Mouse (Mus musculus) liver, postnatal 0 days (tissue): ENCODE measurements at regions not wholly inside any gene's neighbourhood (a gene's known extent, or its start where the extent isn't known, plus 50 kb on each side); places are given as distances from the start of the nearest gene placed in this dataset.
"Not testable (repeated sequence)": the region's sequence is repeated elsewhere in the genome, so short reads cannot be mapped to it uniquely, and the experiment has no call there.

Experiments used
- ATAC-seq: fragments of 200-750 bp; cut with Nextera tagmentation; 2 replicates; pipeline ENCODE4 v1.8.0; 2017; ENCODE audit warnings: mild to moderate bottlenecking, moderate library complexity
- DNase-seq: peaks from one replicate; pipeline ENCODE4 v3.0.0-alpha.2; 2016
- H3K27ac ChIP-seq: fragments of 300-500 bp; sonication (generic); 2 replicates; pipeline ENCODE4 v1.5.1; 2014; ENCODE audit warnings: antibody characterized with exemption, moderate library complexity, mild to moderate bottlenecking, low read depth
- H3K27me3 ChIP-seq: fragments of 300-500 bp; sonication (generic); 2 replicates; pipeline ENCODE4 v1.6.1; 2014; ENCODE audit warnings: low read length, control low read depth, mixed read lengths; ENCODE audit not compliant: insufficient read depth
- H3K36me3 ChIP-seq: fragments of 300-500 bp; sonication (generic); replicated peaks from 2 replicates; pipeline ENCODE4 v1.6.1; 2014; ENCODE audit warnings: mild to moderate bottlenecking, control low read depth, low read length, moderate library complexity, mixed read lengths; ENCODE audit not compliant: insufficient read depth
- H3K4me1 ChIP-seq: fragments of 300-500 bp; sonication (generic); 2 replicates; pipeline ENCODE4 v1.6.1; 2014; ENCODE audit warnings: antibody characterized with exemption, mild to moderate bottlenecking, control low read depth; ENCODE audit not compliant: insufficient read depth
- H3K4me2 ChIP-seq: fragments of 300-500 bp; sonication (generic); 2 replicates; pipeline ENCODE4 v1.6.1; 2014; ENCODE audit warnings: low read depth, mild to moderate bottlenecking, low read length, moderate library complexity, mixed read lengths
- H3K4me3 ChIP-seq: fragments of 300-500 bp; sonication (generic); 2 replicates; pipeline ENCODE4 v1.5.1; 2014; ENCODE audit warnings: low read depth, low read length
- H3K9ac ChIP-seq: fragments of 300-500 bp; sonication (generic); replicated peaks from 2 replicates; pipeline ENCODE4 v1.6.1; 2014; ENCODE audit warnings: mild to moderate bottlenecking, moderate library complexity
- H3K9me3 ChIP-seq: fragments of 300-500 bp; sonication (generic); 2 replicates; pipeline ENCODE4 v1.6.1; 2016; ENCODE audit warnings: mild to moderate bottlenecking, control low read depth, low read length, mixed read lengths
- CTCF ChIP-seq: sonication (generic); IDR thresholded peaks from 2 replicates; pipeline ENCODE4 v1.5.1; 2016; ENCODE audit warnings: antibody characterized with exemption, low read depth
- EP300 ChIP-seq: IDR thresholded peaks from 2 replicates; pipeline ENCODE4 v1.6.1; 2016; ENCODE audit warnings: antibody characterized with exemption, low read depth, mild to moderate bottlenecking
- WGBS: fragments of 180-500 bp; shearing (Covaris S2); extraction: QIAGEN DNeasy Blood & Tissue Kit; methylation state at CpG from one replicate; pipeline ENCODE4 v1.1.7; 2014; ENCODE audit not compliant: insufficient replicate concordance; 5-methylcytosine and 5-hydroxymethylcytosine counted together

DNA sequence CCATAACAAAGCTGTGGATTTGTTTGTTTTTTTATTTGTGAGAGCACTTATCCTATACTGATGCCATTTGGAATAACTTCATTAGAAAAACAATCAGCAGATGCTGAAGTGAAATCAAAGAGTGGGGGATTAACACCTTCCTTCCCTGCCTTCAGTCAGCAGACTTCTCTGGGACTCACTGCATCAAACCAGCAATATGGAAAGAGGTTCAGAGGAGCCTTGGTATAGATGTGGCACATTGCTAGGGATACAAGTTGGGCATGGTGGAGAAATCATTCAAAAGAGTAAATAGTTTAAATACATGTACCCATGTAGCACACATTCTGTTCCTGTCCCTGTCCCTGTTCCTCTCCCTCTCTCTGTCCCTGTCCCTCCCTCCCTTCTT is 364.0 kb upstream of the Rgs18 start:
- H3K4me3 ChIP-seq, result no peak overlapping the region
- no peaks in the 10 kb centered on the region for H3K9me3 ChIP-seq
- no peaks in the 10 kb centered on the region for H3K27me3 ChIP-seq
- H3K36me3 ChIP-seq, result no peaks in the 10 kb centered on the region
- no peak overlapping the region for H3K4me2 ChIP-seq
- H3K27ac ChIP-seq, result no peak overlapping the region
- H3K4me1 ChIP-seq, result no peaks in the 10 kb centered on the region
- DNase-seq (no peak), ATAC-seq (no peak)
- TF ChIP-seq EP300, result no peak
- no peak for TF ChIP-seq CTCF
- no peak overlapping the region for H3K9ac ChIP-seq

DNA sequence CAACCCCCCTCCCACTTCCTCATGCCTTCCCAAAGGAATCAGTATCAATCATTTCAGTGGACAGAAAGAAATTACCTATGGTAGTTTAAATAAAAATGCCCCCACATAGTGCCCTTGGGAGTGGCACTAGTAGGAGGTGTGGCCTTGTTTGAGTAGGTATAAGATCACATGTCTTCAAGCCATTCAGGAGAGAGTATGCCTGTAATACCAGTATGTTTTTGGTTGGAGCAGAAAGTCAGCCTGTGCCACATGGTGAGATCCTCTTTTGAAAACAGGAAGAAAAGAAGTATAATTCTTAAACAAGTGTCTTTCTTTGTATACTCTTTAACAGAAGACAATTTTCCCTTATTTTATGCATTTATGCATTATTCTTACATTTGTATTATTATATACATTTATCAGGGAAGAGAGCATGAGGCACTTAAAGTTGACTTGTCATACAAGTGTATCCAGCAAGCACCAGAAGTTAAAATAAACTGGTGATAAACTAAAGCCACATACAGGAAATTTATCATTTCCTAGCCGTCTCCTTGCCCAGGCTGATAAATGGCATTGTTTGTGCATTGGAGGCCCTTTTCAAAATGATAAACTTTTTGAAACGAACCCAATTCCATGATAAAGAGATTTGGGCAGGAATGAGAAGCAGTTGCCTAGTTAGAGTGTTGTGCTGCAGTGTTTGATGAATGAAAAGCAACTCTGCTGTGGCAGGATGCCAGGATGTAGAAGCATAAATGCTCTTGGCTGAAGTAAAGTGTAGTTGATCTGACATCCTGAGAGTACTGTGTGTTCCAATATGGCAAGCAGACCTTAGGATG is 363.4 kb upstream of the Rgs18 start:
- TF ChIP-seq CTCF, result no peak
- TF ChIP-seq EP300, result peak; percentile 86
- Histone ChIP-seq H3K4me2 (no peak overlapping the region), H3K27me3 (no peaks in the 10 kb centered on the region), H3K9me3 (no peaks in the 10 kb centered on the region), H3K4me3 (no peak overlapping the region), H3K36me3 (no peaks in the 10 kb centered on the region), H3K9ac (no peak overlapping the region), H3K27ac (no peak overlapping the region), H3K4me1 (no peaks in the 10 kb centered on the region)
- DNase-seq, result no peak
- ATAC-seq, result peak; percentile 53
- WGBS, result 17% methylated on average over 2 of the region's 2 CpGs

DNA sequence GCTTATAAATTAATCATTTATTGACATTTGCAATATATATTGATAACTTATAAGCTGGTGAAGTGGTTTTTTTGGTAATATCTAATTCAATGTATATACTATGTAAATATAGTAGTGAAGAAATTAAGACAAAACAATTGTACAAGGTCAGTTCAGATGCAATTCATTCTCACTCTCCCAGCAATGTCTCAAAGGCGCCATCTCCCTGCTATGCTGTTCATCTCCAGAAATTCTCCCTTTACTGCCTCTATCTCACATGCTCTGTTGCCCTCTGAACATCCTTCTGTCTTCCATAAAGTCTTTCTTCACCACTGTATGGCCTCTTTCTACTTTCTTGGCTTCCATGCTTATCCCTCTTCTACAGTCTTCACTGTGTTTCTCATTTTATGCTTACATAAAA is 355.8 kb upstream of the Rgs18 start:
- no peaks in the 10 kb centered on the region for H3K9me3 ChIP-seq
- H3K9ac ChIP-seq, result no peak overlapping the region
- 79% methylated on average over 1 of the region's 1 CpGs for WGBS
- ATAC-seq (no peak), DNase-seq (no peak)
- no peak overlapping the region for H3K4me2 ChIP-seq
- TF ChIP-seq EP300 (no peak), CTCF (no peak)
- H3K4me3 ChIP-seq, result no peak overlapping the region
- H3K4me1 ChIP-seq, result no peaks in the 10 kb centered on the region
- H3K36me3 ChIP-seq, result no peaks in the 10 kb centered on the region
- no peak overlapping the region for H3K27ac ChIP-seq
- H3K27me3 ChIP-seq, result no peaks in the 10 kb centered on the region

DNA sequence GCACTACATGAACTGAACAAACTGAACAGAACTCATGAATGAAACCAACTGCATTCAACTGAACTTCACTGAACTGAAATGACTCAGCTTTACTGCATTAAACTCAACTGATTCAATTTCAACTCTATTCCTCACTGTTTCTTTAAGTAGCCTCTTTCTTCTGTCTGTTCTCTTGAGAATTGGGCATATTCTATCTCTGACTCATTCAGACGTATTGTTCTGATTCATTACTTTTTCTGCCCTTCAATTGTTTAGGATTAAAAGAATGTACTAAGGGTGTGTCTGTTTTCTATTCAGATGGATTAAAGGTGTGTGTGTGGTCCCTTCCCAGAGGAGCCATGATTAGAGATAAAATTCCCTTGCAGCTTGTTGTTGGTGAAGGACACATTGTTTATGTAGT is 337.9 kb upstream of the Rgs18 start:
- DNase-seq (no peak), ATAC-seq (no peak)
- Histone ChIP-seq H3K27ac (no peak overlapping the region), H3K27me3 (no peaks in the 10 kb centered on the region), H3K36me3 (no peaks in the 10 kb centered on the region), H3K4me2 (no peak overlapping the region), H3K4me1 (no peaks in the 10 kb centered on the region), H3K4me3 (no peak overlapping the region), H3K9me3 (no peaks in the 10 kb centered on the region), H3K9ac (no peak overlapping the region)
- TF ChIP-seq CTCF (no peak), EP300 (no peak)
- WGBS, result 86% methylated on average over 1 of the region's 1 CpGs

DNA sequence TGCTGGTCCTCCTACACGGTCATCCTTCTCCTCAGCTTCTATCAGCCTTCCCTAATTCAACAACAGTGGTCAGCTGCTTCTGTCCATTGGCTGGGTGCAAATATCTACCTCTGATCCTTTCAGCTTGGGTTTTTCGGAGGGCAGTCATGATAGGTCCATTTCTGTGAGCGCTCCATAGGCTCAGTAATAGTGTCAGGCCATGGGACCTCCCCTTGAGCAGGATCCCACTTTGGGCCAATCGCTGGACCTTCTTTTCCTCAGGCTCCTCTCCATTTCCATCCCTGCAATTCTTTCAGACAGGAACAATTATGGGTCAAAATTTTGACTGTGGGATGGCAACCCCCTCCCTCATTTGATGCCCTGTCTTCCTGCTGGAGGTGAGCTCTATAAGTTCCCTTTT is 331.5 kb upstream of the Rgs18 start:
- not testable (repeated sequence) for DNase-seq, ATAC-seq, H3K9me3 ChIP-seq, H3K27me3 ChIP-seq, H3K27ac ChIP-seq, H3K36me3 ChIP-seq, H3K9ac ChIP-seq, H3K4me1 ChIP-seq, H3K4me2 ChIP-seq, H3K4me3 ChIP-seq
- whole genome bisulfite sequencing, result 77% methylated on average over 4 of the region's 4 CpGs

DNA sequence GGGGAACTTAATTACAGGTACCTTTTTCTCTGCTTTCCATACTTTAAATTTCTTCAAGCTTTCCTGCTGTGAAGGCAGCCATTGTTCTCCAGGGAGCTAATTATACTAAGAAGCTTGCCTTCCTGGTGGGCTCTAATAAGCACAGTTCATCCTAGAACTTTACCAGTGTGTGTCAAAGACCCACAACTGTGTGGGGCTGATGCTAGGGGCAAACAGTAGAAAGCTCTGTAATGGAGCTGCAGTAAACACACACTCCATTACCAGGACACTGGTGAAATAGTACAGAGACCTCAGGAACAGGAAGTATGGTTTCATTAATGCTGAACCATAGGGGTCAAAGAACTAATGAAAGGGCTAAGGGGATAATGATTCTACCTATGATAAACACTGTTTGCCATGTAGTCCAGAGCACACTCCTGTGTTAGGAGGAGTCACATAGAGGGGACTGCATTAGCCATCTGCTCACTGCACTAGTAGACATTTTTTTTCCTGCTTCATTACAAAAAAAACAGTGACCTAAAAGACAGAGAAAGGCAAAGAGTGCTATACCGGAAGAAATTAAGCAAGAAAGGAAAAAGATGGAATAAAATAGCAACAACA is 290.1 kb upstream of the Rgs18 start:
- Histone ChIP-seq H3K9me3 (no peaks in the 10 kb centered on the region), H3K27me3 (no peaks in the 10 kb centered on the region), H3K4me2 (no peak overlapping the region), H3K27ac (no peak overlapping the region), H3K9ac (no peak overlapping the region), H3K4me3 (no peak overlapping the region), H3K4me1 (no peaks in the 10 kb centered on the region), H3K36me3 (no peaks in the 10 kb centered on the region)
- WGBS, result 80% methylated on average over 1 of the region's 1 CpGs
- ATAC-seq (no peak), DNase-seq (no peak)
- TF ChIP-seq CTCF (no peak), EP300 (no peak)
